23 mouse cellular contexts compared by ENCODE assay signal in the genomic region with DNA sequence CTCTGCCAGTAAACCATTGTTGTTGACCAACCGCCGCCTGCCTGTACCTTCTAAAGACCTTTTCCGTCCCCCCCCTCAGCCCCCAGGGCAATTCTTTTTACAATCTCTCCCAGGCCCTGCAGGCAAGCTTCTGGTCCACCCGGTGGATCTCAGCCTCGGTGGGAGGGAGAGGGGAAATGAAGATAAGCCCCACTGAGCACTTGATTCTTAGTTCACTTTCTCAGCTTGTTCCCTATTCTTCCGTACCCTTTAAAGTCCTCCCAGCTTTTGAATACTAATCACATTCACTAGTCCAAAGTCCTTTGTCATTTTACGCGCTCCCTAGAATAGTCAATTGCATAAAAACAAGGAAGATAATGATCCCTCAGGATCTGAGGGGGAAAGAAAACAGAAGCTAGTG.
DNase-seq lines count a peak whose midpoint lies in the region; ATAC-seq and TF ChIP-seq lines count a peak whose summit lies in the region.
"Had no signal": no experiment of that assay in that cellular context is flagged by ENCODE, and none has a peak within 500 bp of the region (broad histone marks: within the 10 kb centered on the region; RNA-seq: fewer than 3 reads in every experiment).

No protein-coding gene starts in this region.

- no peak overlapping the region for H3K4me2 ChIP-seq in forebrain, embryonic 16.5 days (ENCODE audit: low read length)
- H3K4me2 ChIP-seq: heart, embryonic 12.5 days; hindbrain, embryonic 12.5 days; liver, embryonic 15.5 days; lung, embryonic 15.5 days had no signal

- TF ChIP-seq POLR2A in thymus, adult 2 months (IDR thresholded peaks at IDR 0.05; ENCODE audit: control insufficient read depth, extremely low read depth, insufficient read depth, low read length, poor library complexity), result no peak

- 7% methylated on average over 8 of the region's 8 CpGs for WGBS in forebrain, embryonic 10.5 days
- WGBS in forebrain, embryonic 16.5 days, result 4% methylated on average over 8 of the region's 8 CpGs
- 64% methylated on average over 8 of the region's 8 CpGs for WGBS in thymus, adult 2 months

- no peaks in the 10 kb centered on the region for H3K27me3 ChIP-seq in forebrain, embryonic 10.5 days (ENCODE audit: poor library complexity, severe bottlenecking)
- H3K27me3 ChIP-seq in forebrain, embryonic 16.5 days (replicated peaks; ENCODE audit: control insufficient read depth, insufficient read depth, low read length), result no peaks in the 10 kb centered on the region
- no peaks in the 10 kb centered on the region for H3K27me3 ChIP-seq in thymus, adult 2 months (ENCODE audit: control insufficient read depth, insufficient read depth, low read length)
- H3K27me3 ChIP-seq: heart, embryonic 12.5 days; hindbrain, embryonic 12.5 days; liver, embryonic 15.5 days; lung, embryonic 15.5 days had no signal

- DNase-seq in forebrain, embryonic 10.5 days (ENCODE audit: extremely low spot score, low spot score), result peak; percentile 20
- peak; percentile 12 for DNase-seq in retina, postnatal 1 day
- no peak for DNase-seq in retina, embryonic 14.5 days (ENCODE audit: low spot score)
- no peak for DNase-seq in heart, adult 18-20 months
- DNase-seq in thymus, adult 2 months, result no peak
- DNase-seq: cerebellum, adult 11-12 months; cerebellum, postnatal 10 days; gastrocnemius, postnatal 10 days; heart, adult 11 months; heart, postnatal 10 days; kidney, adult 8-10 months; kidney, postnatal 10 days; liver; lung, postnatal 4 days had no signal

- ATAC-seq in forebrain, embryonic 16.5 days, result no peak
- peak; percentile 47; the same call in 1 of the 2 replicates for ATAC-seq in common myeloid progenitor, adult 5-6 weeks (replicated peaks; ENCODE audit: low read depth, poor library complexity, severe bottlenecking)
- no peak for ATAC-seq in CD4-positive, CD25-positive, alpha-beta regulatory T cell, adult 4 months
- ATAC-seq: midbrain, embryonic 16.5 days had no signal

- peaks cover 14% of the 10 kb centered on the region for H3K4me1 ChIP-seq in forebrain, embryonic 10.5 days
- peaks cover 3% of the 10 kb centered on the region; the same call in 1 of the 2 replicates for H3K4me1 ChIP-seq in forebrain, embryonic 16.5 days (replicated peaks; ENCODE audit: control insufficient read depth, insufficient read depth, low read length)
- no peaks in the 10 kb centered on the region for H3K4me1 ChIP-seq in thymus, adult 2 months (replicated peaks; ENCODE audit: control insufficient read depth, insufficient read depth, low read length)
- H3K4me1 ChIP-seq: limb, embryonic 10.5 days; liver, embryonic 15.5 days; lung, embryonic 15.5 days had no signal

- H3K27ac ChIP-seq in forebrain, embryonic 10.5 days, result peak overlapping the region; percentile 60; the same call in 1 of the 2 replicates
- no peak overlapping the region for H3K27ac ChIP-seq in forebrain, embryonic 16.5 days (ENCODE audit: low read length)
- H3K27ac ChIP-seq in thymus, adult 2 months (ENCODE audit: control insufficient read depth, insufficient read depth, low read length), result no peak overlapping the region
- H3K27ac ChIP-seq: hindbrain, embryonic 12.5 days; limb, embryonic 10.5 days; liver, embryonic 15.5 days; lung, embryonic 15.5 days had no signal

- H3K36me3 ChIP-seq in forebrain, embryonic 10.5 days (replicated peaks), result no peaks in the 10 kb centered on the region
- H3K36me3 ChIP-seq in forebrain, embryonic 16.5 days (ENCODE audit: control insufficient read depth, insufficient read depth), result no peaks in the 10 kb centered on the region
- H3K36me3 ChIP-seq in thymus, adult 2 months (ENCODE audit: control insufficient read depth, insufficient read depth, low read length), result no peaks in the 10 kb centered on the region
- H3K36me3 ChIP-seq: heart, embryonic 12.5 days; hindbrain, embryonic 12.5 days; limb, embryonic 10.5 days; liver, embryonic 15.5 days; lung, embryonic 15.5 days had no signal

- no peak overlapping the region for H3K9ac ChIP-seq in forebrain, embryonic 16.5 days (replicated peaks; ENCODE audit: low read depth, low read length)
- H3K9ac ChIP-seq: heart, embryonic 12.5 days; hindbrain, embryonic 12.5 days; liver, embryonic 15.5 days; lung, embryonic 15.5 days had no signal

- no peaks in the 10 kb centered on the region for H3K9me3 ChIP-seq in forebrain, embryonic 10.5 days
- H3K9me3 ChIP-seq in forebrain, embryonic 16.5 days (ENCODE audit: control insufficient read depth, low read length), result no peaks in the 10 kb centered on the region
- H3K9me3 ChIP-seq: heart, embryonic 12.5 days; hindbrain, embryonic 12.5 days; limb, embryonic 10.5 days; liver, embryonic 15.5 days; lung, embryonic 15.5 days had no signal

- no peak overlapping the region; the same call in 1 of the 2 replicates for H3K4me3 ChIP-seq in forebrain, embryonic 10.5 days
- H3K4me3 ChIP-seq in forebrain, embryonic 16.5 days (replicated peaks; ENCODE audit: low read length), result no peak overlapping the region
- H3K4me3 ChIP-seq in thymus, adult 2 months (ENCODE audit: control insufficient read depth, insufficient read depth, low read length), result no peak overlapping the region
- H3K4me3 ChIP-seq: heart, embryonic 12.5 days; hindbrain, embryonic 12.5 days; limb, embryonic 10.5 days; liver, embryonic 15.5 days; lung, embryonic 15.5 days had no signal

- no peak for TF ChIP-seq CTCF in thymus, adult 2 months (IDR thresholded peaks at IDR 0.05; ENCODE audit: borderline replicate concordance, control insufficient read depth, extremely low read depth, insufficient read depth, low read length, poor library complexity)

Comparison
In these comparisons a context has a peak if more than half of its experiments do, and no peak if none do; other contexts are left out.
1. DNase-seq: peak in forebrain, embryonic 10.5 days (single experiment) and retina, postnatal 1 day (single experiment); none in retina, embryonic 14.5 days (single experiment), heart, adult 18-20 months (0 of 2) and thymus, adult 2 months (single experiment).